Mouse (Mus musculus): ENCODE data around the gene Cutc.

The Cutc gene

DNA sequence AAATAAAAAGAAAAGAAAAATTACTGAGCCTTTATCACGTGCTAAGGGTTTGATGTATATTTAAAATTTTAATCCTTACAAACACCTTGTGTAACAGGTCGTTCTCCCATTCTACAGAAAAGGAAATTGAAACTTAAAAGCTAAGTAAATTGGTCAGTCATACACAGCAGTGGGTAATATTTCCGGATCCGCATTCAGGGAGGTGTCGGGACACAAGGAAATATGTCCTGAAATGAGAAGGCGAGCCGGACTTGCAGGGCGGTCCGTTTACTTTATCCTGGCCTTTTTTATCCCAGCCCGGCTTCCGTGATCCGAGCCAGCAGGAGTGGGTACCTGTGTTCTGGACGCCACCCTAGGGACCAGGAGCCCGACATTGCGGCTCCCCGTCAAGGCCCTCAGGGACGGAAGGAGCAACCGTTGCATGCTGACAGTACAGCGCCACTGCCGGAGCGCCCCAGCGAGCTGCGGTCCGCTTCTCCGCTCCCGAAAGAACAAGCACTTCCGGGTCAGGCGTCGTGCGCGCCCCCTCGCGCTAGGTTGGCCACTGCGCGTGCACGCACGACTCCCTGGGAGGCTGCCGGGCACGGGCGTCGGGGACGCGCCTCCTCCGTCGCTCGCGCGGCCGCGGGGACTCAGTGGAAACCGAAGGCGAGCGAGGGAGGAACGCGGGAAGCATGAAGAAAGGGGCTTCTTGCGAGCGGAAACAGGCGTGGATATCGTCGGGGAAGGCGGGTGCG, at the start of gene Cutc, which contains the start of gene Cox15:
Gene Cutc (plus strand): TSS at position 508 of the 737 bp plus-strand sequence.
Gene Cox15 (minus strand): TSS at position 512 of the 737 bp plus-strand sequence.
- peak; percentile 96 for DNase-seq (ENCODE audit: low spot score)

DNA sequence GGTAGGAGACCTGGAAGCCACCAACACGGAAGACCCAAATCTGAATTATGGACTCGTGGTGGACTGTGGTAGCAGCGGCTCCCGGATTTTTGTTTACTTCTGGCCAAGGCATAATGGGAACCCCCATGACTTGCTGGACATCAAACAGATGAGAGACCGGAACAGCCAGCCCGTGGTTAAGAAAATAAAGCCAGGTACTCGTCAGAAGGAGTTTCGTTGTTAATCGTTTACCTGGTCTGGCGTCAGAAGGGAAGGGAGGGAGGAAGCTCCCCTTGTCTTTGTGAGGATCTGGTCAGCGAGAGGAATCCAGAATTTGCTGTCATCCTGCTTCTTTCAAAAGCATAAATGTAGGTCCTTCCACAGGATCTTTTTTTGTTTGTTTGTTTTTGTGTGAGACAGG, 48.6 kb upstream of the Cutc start:
- DNase-seq (ENCODE audit: low spot score): no peak

DNA sequence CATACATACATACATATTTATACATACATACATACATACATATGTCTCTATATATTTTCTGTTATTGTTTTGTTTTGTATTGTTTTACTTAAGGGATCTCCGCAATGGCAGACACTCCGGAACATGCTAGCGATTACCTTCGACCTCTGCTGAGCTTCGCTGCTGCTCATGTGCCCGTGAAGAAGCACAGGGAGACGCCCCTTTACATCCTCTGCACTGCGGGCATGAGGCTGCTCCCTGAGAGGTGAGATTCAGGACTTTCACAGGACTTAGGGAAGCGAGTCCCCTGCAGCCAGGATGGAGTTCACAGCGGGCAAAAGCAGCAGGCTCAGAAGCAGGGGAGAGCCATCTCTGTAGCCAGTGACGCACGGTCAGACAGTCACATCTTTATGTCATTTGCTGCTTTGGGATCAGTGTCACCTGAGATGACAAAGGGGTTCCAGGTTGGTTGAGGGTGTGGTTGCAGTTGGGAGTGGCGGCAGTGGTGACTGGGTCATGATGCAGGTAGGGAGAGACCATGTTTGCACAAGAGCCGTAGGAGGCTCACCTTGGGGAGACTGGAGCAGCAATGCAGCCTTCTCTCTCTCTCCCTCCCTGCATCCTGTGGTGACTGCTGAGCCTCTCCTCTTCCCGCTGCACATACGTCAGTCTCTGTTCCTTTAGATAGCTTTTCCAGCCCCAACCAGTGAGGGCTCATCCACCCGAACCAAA, 47.9 kb upstream of the Cutc start:
- no peak for DNase-seq (ENCODE audit: low spot score)

DNA sequence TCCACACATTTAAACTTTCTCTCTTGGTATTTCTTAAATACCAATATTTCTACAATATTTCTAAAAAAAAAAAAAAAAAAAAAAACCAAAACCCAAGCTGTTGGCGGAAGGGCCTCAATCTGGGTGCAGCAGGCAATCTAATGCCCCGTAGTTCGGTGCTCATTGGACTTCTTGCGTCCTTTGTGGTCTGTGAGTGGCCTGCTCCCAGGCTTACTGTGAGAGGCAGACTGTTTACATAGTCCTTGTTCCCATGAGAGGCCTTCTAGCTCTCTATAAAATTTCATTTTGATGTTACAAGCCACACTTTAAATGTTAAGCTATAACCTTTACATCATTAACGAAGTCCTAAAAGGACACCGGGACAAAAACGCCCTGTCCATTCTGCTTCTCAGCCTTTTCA, 44.6 kb upstream of the Cutc start:
- no peak for DNase-seq (ENCODE audit: low spot score)

DNA sequence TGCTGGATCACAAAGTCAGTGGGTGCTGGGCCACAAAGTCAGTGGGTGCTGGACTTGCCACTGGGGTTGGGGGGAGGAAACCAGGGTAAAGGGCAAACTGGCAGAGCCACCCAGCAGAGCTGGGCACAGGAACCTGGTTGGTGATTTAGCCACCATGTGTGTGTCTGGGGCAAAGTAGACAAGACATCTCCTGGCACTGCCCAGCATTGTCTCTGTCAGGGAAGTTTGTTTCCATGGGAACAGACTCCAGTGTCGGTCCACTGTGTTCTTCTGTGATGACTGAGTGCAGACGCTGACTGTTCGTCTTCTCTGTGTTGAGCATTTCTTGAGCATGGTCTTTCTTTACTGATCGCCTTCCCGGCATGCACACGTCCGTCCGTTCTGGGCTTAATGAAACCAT, 43.5 kb upstream of the Cutc start:
- DNase-seq (ENCODE audit: low spot score): no peak

DNA sequence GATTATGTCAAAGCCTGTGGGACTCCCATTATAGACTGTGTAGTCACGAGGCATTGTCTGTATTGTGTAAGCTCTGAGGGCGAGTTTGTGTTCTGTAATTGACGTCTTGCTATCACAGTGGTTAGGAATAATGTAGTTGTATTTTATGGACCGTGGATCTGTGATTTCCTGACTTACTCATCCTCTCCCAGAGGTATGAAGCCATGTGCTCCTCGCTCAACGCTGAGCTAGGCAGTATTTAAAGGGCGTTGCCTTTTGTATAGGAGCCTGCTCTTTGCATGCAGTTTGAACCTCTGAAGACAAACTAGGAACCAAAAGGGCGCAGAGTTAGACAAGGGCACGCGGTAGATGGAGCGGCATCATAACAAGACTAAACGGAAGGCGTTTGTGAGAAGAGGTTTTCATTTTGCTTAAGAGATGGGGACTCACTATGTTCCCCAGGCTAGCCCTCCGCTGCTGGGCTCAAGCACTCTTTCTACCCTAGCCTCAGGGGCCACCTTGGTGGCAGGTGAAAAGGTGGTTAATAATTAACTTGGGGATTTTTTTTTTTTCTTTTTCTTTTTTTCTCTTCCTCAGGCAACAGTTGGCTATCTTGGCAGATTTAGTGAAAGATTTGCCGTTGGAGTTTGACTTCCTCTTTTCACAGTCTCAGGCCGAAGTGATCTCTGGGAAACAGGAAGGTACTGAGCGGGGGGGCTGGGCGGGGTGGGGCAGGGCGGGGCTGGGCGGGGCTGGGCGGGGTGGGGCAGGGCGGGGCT, 41.5 kb upstream of the Cutc start:
- DNase-seq (ENCODE audit: low spot score): peak; percentile 10

DNA sequence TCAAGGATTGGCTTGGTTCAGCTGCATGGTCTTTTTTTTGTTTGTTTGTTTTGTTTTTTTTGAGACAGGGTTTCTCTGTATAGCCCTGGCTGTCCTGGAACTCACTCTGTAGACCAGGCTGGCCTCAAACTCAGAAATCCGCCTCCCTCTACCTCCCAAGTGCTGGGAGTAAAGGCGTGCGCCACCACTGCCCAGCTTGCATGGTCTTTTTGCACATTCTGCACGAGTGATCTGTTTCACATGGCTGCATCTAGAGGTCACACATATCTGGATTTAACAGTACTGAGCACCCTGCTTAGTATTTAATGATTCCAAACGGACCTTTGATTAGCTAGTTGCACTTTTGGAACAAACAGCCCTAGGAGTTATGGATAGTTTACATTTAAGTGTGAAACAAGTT, 40.8 kb upstream of the Cutc start:
- DNase-seq (ENCODE audit: low spot score): no peak

DNA sequence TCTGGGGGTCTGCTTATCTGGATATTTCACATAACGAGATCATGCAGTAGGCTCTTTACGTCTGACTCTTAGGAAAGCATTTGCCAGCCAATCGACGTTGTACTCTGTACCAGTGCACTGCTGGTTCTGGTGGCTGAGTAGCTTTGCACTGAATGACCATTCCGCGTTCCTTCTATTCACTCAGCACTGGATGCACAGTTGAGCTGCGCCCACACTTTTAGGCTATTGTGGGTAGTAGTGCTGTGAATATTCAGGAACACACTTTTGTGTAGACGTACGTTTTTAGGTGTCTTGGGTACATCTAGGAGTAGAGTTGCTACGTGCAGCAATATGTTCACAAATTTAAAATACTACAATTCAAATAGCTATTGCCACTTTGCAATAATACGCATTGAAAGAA, 32.7 kb upstream of the Cutc start:
- DNase-seq (ENCODE audit: low spot score): no peak

DNA sequence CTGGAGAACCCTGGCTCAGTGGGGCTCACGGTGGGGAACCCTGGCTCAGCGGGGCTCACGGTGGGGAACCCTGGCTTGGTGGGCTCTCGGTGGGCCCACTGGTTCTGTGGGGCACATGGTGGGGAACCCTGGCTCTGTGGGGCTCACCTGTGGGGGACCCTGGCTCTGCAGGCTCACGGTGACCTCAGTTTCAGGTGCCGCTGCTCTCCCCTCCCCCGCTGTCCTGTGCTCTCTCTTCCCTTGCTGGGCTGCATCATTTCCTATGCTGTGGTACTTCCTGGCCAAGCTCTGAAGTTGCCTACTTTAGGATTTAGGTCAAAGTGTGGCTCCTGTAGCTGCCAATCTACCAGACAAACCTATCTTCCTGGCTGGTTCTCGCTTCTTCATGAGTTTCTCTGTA, 29.9 kb upstream of the Cutc start:
- DNase-seq (ENCODE audit: low spot score): peak; percentile 5

DNA sequence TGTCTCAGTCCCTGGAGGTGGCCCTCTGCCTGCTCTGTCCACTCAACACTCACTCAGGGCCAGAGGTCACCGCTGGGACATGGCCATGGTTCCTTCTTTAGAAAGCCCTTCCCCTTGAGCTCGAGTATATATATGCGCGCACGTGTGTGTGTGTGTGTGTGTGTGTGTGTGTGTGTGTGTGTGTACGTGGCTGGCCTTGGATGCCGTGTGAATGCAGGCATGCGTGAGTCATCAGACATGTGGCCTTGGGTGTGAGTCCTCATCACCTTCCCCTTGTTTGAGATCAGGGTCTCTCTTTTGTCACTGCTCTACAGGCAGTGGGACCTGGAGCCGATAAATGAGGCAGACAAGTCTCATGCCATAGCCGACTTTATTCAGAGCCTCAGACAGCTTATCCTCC, 29.3 kb upstream of the Cutc start:
- no peak for DNase-seq (ENCODE audit: low spot score)

DNA sequence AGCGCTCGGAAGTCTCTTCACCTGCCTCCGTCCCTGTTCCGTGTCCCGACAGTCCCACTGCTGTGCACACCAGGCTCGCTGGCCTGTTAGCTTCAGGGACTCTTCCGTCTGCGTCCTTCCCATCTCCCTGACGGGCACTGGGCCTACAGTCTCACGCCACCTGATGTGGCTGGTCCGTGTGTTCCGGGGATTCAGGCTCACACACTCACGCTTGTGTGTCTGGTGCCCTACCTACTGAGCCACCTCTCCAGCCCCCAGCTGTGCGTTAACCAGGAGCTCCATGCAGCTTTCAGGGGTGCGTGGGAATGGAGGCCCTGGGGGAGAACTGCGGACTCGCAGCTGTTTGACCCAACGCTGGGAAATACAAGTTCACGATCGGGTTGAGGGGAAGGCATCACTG, 28.6 kb upstream of the Cutc start:
- DNase-seq (ENCODE audit: low spot score): no peak

DNA sequence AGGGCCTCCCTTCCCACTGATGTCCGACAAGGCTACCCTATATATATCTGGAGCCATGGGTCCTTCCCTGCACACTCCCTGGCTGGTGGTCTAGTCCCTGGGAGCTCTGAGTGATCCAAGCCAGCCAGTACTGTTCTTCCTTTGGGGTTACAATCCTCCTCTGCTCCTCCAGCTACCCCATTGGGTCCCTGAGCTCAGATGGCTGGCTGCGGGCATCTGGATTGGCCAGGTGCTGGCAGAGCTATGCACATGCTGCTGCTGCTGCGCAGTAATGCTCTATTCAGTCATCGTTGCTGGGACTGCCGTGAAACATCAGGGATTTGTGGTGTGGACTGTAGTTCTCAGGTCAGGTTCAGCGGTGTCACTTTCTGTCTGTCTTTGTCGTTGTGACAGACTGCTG, 28.0 kb upstream of the Cutc start:
- DNase-seq (ENCODE audit: low spot score): no peak

DNA sequence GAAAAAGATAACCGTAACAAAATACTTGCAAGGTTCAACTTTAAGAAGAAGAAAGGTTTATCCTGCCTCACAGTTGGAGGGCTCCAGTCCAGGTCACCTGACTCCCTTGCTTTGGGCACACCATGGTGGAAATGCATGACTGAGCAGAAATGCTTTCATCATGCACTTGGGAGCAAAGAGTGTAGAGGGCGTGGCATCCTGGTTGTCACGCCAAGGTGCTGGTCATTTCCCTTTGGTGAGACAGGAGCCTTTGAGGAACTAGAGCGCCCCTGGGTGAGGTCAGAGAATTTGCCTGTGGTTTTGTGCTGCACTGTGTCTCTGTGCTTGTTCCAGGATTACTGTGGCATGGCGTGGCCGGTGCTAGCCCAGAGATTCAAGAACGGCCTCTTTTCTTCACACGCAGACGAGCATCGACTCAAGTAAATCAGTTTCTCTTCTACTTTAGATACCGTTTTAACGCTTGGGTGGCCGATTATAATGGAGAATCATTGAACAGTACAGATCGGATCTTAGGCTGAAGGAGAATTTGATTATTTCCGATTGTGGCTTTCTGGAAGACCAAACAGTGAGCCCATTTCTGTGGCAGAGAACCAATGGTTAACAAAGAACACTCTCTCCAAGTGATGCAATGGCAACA, 26.2 kb upstream of the Cutc start:
- no peak for DNase-seq (ENCODE audit: low spot score)

DNA sequence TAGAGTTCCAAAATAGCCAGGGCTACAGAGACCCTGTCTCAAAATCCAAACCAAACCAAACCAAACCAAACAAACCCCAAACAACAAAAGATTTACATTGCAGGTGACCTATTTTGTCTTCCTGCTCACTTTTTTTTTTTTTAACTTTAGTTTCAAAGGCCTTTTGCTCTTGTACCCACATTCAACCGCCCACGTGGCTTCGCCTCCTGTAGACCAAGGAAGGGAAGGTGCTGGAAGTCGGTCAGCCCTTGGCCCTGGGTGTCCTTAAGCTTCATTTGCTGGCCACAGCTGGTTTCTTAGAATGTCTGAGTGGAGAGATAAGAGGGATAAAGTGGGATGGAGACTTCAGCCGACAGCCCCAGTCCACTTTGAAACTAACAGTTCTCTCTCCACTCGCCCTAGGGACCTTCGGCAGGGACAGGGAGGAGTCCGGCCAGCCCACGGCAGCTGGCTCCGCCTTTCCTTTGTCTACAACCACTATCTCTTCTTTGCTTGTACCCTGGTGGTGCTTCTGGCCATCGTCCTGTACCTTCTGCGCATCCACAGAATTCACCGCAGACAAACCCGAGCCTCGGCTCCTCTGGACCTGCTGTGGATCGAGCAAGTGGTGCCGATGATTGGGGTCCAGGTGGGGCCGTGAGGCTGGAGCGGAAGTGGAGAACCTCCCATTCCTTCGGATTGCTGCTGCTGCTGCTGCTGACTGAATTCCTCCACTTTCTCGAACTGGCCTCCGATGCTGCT, 23.3 kb upstream of the Cutc start:
- DNase-seq (ENCODE audit: low spot score): no peak

DNA sequence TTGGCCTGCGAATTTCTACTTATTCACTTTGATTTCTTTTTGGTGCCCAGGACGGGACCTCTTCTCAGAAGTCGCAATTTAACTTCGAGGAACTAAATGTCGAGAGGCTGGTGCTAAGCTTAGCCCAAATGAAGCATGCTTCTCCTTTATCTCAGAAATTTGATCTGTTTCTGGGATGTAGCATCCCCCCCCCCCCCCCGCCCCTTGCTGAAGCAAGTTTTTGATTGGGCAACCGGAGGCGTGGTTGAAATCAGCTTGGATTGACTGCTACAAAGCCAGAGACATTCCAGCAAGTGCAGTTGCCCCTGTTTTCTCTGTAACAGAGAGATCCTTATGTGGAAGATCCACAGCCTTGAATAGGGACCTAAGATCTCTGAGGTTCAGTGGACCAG, 22.8 kb upstream of the Cutc start:
- DNase-seq (ENCODE audit: low spot score): no peak

DNA sequence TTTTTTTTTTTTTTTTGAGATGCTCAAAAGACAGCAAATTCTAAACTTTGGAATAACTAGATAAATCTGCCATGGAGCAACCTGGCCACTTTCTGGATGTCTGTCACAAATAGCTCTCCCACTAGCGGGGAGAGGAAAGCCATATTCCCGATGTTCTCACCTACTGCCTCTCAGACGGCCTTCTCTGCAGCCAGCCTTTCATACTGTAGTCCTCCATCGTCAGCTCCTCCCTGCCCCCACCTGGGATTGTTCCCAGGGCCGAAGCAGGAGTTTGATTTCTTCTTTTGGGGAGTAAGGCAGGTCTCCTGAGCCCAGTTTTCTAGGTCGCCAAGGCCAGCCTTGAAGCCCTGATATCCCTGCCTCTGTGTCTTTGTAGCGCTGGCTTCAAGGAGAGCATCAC, 21.6 kb upstream of the Cutc start:
- no peak for DNase-seq (ENCODE audit: low spot score)

DNA sequence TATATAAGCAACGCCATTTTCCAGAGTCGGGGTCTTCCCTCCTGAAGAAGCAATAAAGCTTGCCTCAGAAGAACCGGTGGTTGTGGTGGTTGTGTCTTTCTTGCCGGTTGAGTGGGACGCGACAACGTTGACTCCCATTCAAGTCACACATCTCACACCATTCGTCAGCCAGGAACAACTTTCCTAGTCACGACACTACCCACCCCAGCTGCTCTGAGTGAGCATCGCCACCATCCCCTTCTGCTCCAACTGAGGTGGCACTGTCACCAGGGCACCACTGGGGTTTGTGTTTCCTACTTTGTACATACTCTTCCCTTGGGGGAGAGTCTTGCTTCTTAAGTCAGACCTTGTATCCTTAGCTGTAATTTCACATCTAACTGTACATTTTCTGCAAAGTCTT, 14.4 kb upstream of the Cutc start:
- no peak for DNase-seq (ENCODE audit: low spot score)

DNA sequence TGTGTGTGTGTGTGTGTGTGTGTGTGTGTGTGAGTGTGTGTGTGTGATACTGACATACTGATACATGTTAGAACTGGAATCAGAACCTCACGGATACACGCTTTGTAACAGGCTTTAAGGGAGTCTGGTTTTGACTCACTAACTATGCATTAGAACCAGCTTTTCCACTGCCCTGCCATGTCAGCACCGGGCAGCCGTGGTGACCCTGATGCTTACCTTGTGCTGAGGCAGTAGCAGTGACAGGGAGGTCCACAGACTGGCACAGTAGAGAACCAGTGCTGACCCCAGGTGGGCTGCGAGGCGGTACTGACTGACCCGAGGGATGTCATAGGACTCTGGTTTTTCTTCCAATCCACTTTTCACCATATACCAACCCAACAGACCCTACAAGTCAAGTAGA, 9.4 kb upstream of the Cutc start:
- no peak for DNase-seq (ENCODE audit: low spot score)

DNA sequence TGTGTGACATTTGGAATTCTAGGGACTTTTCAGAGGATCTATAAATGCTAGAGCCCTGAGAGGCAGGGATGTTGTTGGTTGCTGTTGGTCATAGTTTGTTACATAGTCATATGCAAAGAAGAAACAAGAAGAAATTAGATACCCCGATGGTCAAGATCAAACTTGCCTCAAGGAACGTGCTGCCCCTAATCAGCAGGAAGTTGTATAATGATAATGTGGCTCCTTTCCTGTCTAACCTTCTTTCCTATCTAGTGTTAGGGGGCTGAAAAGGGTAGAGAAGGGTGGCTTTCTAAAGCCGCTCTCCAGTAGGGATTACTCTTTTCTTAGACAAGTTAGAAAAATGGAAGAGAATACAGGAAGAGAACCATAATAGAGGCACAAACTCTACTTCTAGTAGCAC, 7.1 kb upstream of the Cutc start:
- DNase-seq (ENCODE audit: low spot score): no peak

DNA sequence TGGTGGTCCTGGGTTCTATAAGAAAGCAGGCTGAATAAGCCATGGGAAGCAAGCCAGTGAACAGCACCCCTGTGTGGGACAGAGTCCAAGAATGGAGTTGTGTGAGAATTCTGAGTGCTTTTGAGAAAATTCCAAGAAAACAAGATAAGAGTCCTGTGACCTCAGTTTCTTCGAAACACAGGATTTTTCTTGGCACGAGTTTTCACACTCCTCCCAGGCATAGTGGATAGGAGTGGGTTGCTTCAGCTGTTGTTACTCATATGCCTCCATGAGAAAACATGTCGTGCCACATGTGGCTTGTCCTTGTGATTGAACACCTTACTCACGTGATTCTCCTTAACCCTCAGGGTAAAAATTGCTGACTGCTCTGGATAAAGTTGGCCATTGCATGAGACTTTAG, 4.9 kb upstream of the Cutc start:
- no peak for DNase-seq (ENCODE audit: low spot score)

DNA sequence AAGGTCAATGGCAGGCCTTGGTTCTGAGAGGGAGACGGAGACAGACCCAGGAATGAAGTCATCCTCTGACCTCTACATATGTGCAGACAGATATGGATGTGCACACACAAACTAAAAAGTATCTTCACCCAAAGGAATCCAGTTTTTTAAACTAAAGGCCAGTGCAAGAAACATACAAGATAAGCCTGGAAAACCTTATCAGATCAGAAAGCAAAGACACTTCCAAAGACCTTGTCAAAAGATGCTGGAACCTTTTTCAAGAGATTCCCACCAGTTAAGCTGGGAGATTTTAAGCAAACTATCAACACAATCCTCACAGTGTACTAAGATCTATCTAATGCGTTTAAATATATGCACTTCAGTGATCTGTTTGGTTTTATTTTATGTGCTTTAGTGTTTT, 2.8 kb upstream of the Cutc start:
- no peak for DNase-seq (ENCODE audit: low spot score)
